Comparison of ENCODE assay signal across 8 mouse cellular contexts in genomic region chr15:98993093-98993793, GRCm38 (mm10). TPM values are rescaled to one million over a fixed set of nuclear protein-coding genes. Genes with fewer than 3 reads are reported as not detected.
DNase-seq lines count a peak whose midpoint lies in the region; ATAC-seq lines count a peak whose summit lies in the region.

No protein-coding gene starts in this region.

- H3K27ac ChIP-seq in intestine, embryonic 15.5 days = peak overlapping the region; percentile 83

- ATAC-seq in intestine, embryonic 15.5 days = peak; percentile 95
- ATAC-seq in megakaryocyte-erythroid progenitor cell, adult 5-6 weeks (replicated peaks; ENCODE audit: low FRiP score, low TSS enrichment, poor library complexity, severe bottlenecking) = peak; percentile 95

- H3K4me1 ChIP-seq in intestine, embryonic 15.5 days (replicated peaks) = peaks cover 16% of the 10 kb centered on the region

- peak; percentile 98 for DNase-seq in adrenal gland, adult 18-20 months (ENCODE audit: low spot score in 2 of 2)
- peak; percentile 96 for DNase-seq in embryo, embryonic 11 days
- DNase-seq in gastrocnemius, postnatal 36 days = peak; percentile 94 to 96
- peak; percentile 90 to 96 for DNase-seq in left cerebral cortex, postnatal 14 days (ENCODE audit: low spot score in 2 of 2)
- peak; percentile 93 for DNase-seq in right cerebral cortex, postnatal 14 days
- peak; percentile 92 to 96 for DNase-seq in urinary bladder, postnatal 36 days (ENCODE audit: low spot score in 2 of 2)

- H3K36me3 ChIP-seq in intestine, embryonic 15.5 days = no peaks in the 10 kb centered on the region

- WGBS in intestine, embryonic 15.5 days = 5% methylated on average over 35 of the region's 35 CpGs

- H3K4me2 ChIP-seq in intestine, embryonic 15.5 days (replicated peaks) = peak overlapping the region; percentile 61

- intact Hi-C loops in gastrocnemius, postnatal 36 days (cut with DNase I) = loop anchor here (5.0 kb wide), 2 partner anchors 41 to 101 kb away; partner anchors contain the start of genes Gm49450, Rhebl1 and Tuba1a
- intact Hi-C loops in left cerebral cortex, postnatal 14 days (cut with DNase I) = loop anchor here (1.0 to 2.0 kb wide), 3 partner anchors 40 to 101 kb away; partner anchors contain the start of genes Gm49450, Tuba1a and Tuba1b

- peak overlapping the region; percentile 41 for H3K9ac ChIP-seq in intestine, embryonic 15.5 days

- no peaks in the 10 kb centered on the region for H3K27me3 ChIP-seq in intestine, embryonic 15.5 days (replicated peaks)

- H3K4me3 ChIP-seq in intestine, embryonic 15.5 days (replicated peaks) = peak overlapping the region; percentile 37

- no peaks in the 10 kb centered on the region for H3K9me3 ChIP-seq in intestine, embryonic 15.5 days

RNA-seq across cellular contexts. Expression of gene Tuba1c, which starts 36.4 kb away (rescaled TPM):
- 100 to 1,000 TPM; 235 to 284 TPM for total RNA-seq in adrenal gland, adult 18-20 months (2021)
- 1 to 10 TPM; 8.2 to 9.4 TPM for total RNA-seq in gastrocnemius, postnatal 36 days (2021)
- 253 and 271 TPM in 2 replicates for polyA plus RNA-seq in intestine, embryonic 15.5 days (2015; fragmentation: Nextera tagmentation; extraction: Ambion mirVana)
- 100 to 1,000 TPM; 129 to 142 TPM for total RNA-seq in left cerebral cortex, postnatal 14 days (2021)
- total RNA-seq in megakaryocyte-erythroid progenitor cell, adult 5-6 weeks (2014; fragmentation: Nextera tagmentation) = 85.6 and 109 TPM in 2 replicates
- total RNA-seq in megakaryocyte-erythroid progenitor cell, adult 5-6 weeks (2017) = 34.5 and 41.4 TPM in 2 replicates

RNA-seq across cellular contexts. Expression of gene Tuba1a, which starts 39.7 kb away (rescaled TPM):
- 100 to 1,000 TPM in 1 of 2 experiments, 10 to 100 TPM in 1; 74.3 to 169 TPM for total RNA-seq in adrenal gland, adult 18-20 months (2021)
- total RNA-seq in gastrocnemius, postnatal 36 days (2021) = 10 to 100 TPM; 27.6 to 30.1 TPM
- polyA plus RNA-seq in intestine, embryonic 15.5 days (2015; fragmentation: Nextera tagmentation; extraction: Ambion mirVana) = 981 and 999 TPM in 2 replicates
- 1,000 to 10,000 TPM; 2,132 to 2,150 TPM for total RNA-seq in left cerebral cortex, postnatal 14 days (2021)
- total RNA-seq in megakaryocyte-erythroid progenitor cell, adult 5-6 weeks (2014; fragmentation: Nextera tagmentation) = 4.5 and 10.2 TPM in 2 replicates
- total RNA-seq in megakaryocyte-erythroid progenitor cell, adult 5-6 weeks (2017) = 9.7 and 16.0 TPM in 2 replicates

RNA-seq across cellular contexts. Expression of gene Gm49450, which starts 39.9 kb away (rescaled TPM):
- not detected for total RNA-seq in adrenal gland, adult 18-20 months (2021)
- total RNA-seq in gastrocnemius, postnatal 36 days (2021) = not detected
- polyA plus RNA-seq in intestine, embryonic 15.5 days (2015; fragmentation: Nextera tagmentation; extraction: Ambion mirVana) = not detected in 2 replicates
- not detected for total RNA-seq in left cerebral cortex, postnatal 14 days (2021)
- total RNA-seq in megakaryocyte-erythroid progenitor cell, adult 5-6 weeks (2014; fragmentation: Nextera tagmentation) = not detected in 2 replicates
- total RNA-seq in megakaryocyte-erythroid progenitor cell, adult 5-6 weeks (2017) = not detected in 2 replicates

RNA-seq across cellular contexts. Expression of gene Tuba1b, which starts 58.9 kb away (rescaled TPM):
- total RNA-seq in adrenal gland, adult 18-20 months (2021) = 100 to 1,000 TPM; 193 to 255 TPM
- 10 to 100 TPM; 21.8 to 23.2 TPM for total RNA-seq in gastrocnemius, postnatal 36 days (2021)
- polyA plus RNA-seq in intestine, embryonic 15.5 days (2015; fragmentation: Nextera tagmentation; extraction: Ambion mirVana) = 1,296 and 1,330 TPM in 2 replicates
- 100 to 1,000 TPM; 689 to 750 TPM for total RNA-seq in left cerebral cortex, postnatal 14 days (2021)
- total RNA-seq in megakaryocyte-erythroid progenitor cell, adult 5-6 weeks (2014; fragmentation: Nextera tagmentation) = 2,322 and 3,225 TPM in 2 replicates
- total RNA-seq in megakaryocyte-erythroid progenitor cell, adult 5-6 weeks (2017) = 801 and 969 TPM in 2 replicates

Comparison
In these comparisons a context has a peak if more than half of its experiments do, and no peak if none do; other contexts are left out.
1. Peak in every context shown above with its lines: DNase-seq, ATAC-seq, H3K4me3 ChIP-seq and H3K27ac ChIP-seq.
2. RNA of gene Tuba1a, which starts 39.7 kb away (total RNA-seq): 2,132 to 2,150 TPM in left cerebral cortex, postnatal 14 days; 74.3 to 169 TPM in adrenal gland, adult 18-20 months, 27.6 to 30.1 TPM in gastrocnemius, postnatal 36 days and 4.5 to 16.0 TPM in megakaryocyte-erythroid progenitor cell, adult 5-6 weeks; every median in the first group is over 10 times any median in the second.